Mouse (Mus musculus) small intestine, adult 10 weeks (tissue): ENCODE results near the gene Cpne4. TPM values are rescaled to one million over a fixed set of nuclear protein-coding genes. Genes with fewer than 3 reads are reported as not detected.

Experiments
- polyA plus RNA-seq: library from polyadenylated mRNA; stranded (reverse); fragments of 350-450 nt; fragmentation: Illumina TruSeq; extraction: RNeasy Lipid Tissue Mini Kit (QIAGEN cat#74804); gene quantifications from one replicate; pipeline ENCODE4 v1.2.3, GENCODE M21; 2014; ENCODE audit warnings: low replicate concordance

Cpne4 gene
- polyA plus RNA-seq = 1.3 TPM

DNA sequence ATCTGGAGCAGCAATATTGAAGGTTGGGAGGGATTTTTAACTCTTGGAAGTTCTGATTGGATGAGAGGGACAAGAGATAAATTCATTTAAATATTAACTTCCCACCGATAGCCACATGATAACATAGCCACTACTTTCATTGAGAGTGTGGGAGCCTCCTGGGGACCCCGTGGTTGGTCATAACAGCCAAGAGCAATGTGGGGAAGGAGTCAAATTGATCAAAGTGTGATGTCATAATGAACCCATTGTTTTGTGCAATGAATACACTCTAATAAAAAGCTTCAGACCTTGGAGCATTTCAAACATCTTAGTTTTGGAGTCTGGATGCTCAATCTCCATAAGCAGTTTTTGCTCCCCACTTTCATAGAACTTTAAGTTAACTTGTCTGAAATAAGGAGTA is at the start of gene Cpne4:
Gene Cpne4 (plus strand): TSS at position 301 of the 400 bp plus-strand sequence.

DNA sequence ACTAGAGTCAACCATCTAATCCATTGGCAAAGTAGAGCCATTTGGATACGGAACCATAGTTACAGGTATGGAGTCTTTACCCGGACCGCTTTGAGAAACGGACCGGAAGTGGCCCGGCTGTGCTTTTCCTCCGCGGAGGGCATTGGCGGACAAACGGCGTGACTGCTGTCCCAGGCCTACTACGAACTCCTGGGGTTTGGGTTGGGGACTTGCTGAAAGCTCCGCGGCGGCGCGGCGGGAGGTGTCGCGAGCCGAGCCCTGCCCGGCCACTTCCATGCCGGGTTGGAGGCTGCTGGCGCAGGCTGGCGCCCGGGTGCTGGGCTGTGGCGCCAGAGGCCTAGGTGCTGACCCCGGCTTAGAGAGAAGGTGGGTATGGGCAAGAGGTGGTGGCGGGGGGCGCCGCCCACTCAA is 506.1 kb downstream of the Cpne4 start, which contains the start of gene Mrpl3:
Gene Mrpl3 (plus strand): TSS at position 93 of the 411 bp plus-strand sequence.

Other genes starting within 250 kb of the Cpne4 start
- 25.7 TPM for gene Acpp, start 209.5 kb upstream of the Cpne4 start, polyA plus RNA-seq